Mouse (Mus musculus) C2C12 (cell line): ENCODE measurements around the gene Zkscan1. TPM values are rescaled to one million over a fixed set of nuclear protein-coding genes. Genes with fewer than 3 reads are reported as not detected.
A peak's percentile ranks its signal among the peaks of the same experiment; 100 is the strongest.

Source experiments
- H3K27me3 ChIP-seq: one replicate; pipeline ENCODE4 v1.6.1; 2011; ENCODE audit not compliant: control insufficient read depth, insufficient read depth, insufficient read length
- H3K36me3 ChIP-seq: one replicate; pipeline ENCODE4 v1.6.1; 2011; ENCODE audit not compliant: control insufficient read depth, insufficient read depth
- H3K4me3 ChIP-seq: one replicate; pipeline ENCODE4 v1.5.1; 2011; ENCODE audit warnings: mild to moderate bottlenecking, control low read depth; ENCODE audit not compliant: poor library complexity, insufficient read depth, severe bottlenecking
- H3K79me2 ChIP-seq: one replicate; pipeline ENCODE4 v1.6.1; 2011; ENCODE audit not compliant: control insufficient read depth, insufficient read depth
- H3K79me3 ChIP-seq: one replicate; pipeline ENCODE4 v1.6.1; 2011; ENCODE audit warnings: low read depth, control low read depth
- H3ac ChIP-seq: one replicate; pipeline ENCODE3; 2011; ENCODE audit warnings: low read depth; ENCODE audit not compliant: control insufficient read depth, insufficient read length
- CEBPB ChIP-seq: IDR thresholded peaks from one replicate; pipeline ENCODE4 v1.6.1; 2011; ENCODE audit warnings: low read depth, mild to moderate bottlenecking, control low read depth, moderate library complexity
- CTCF ChIP-seq: IDR thresholded peaks from one replicate; pipeline ENCODE4 v1.5.1; 2011; ENCODE audit not compliant: control insufficient read depth, insufficient read depth, insufficient read length
- FOSL1 ChIP-seq: IDR thresholded peaks from one replicate; pipeline ENCODE4 v1.8.0; 2011; ENCODE audit warnings: mild to moderate bottlenecking, low read length; ENCODE audit not compliant: poor library complexity, insufficient read depth, severe bottlenecking
- MAX ChIP-seq: IDR thresholded peaks from one replicate; pipeline ENCODE4 v1.6.1; 2011; ENCODE audit warnings: mild to moderate bottlenecking, control low read depth
- MYOD1 ChIP-seq: IDR thresholded peaks from one replicate; pipeline ENCODE4 v1.6.1; 2011; ENCODE audit warnings: low read depth; ENCODE audit not compliant: control insufficient read depth, insufficient read length
- MYOG ChIP-seq: IDR thresholded peaks from one replicate; pipeline ENCODE4 v1.6.1; 2011; ENCODE audit not compliant: control insufficient read depth, insufficient read length; ENCODE audit errors: extremely low read depth
- USF1 ChIP-seq: IDR thresholded peaks from one replicate; pipeline ENCODE4 v1.6.1; 2011; ENCODE audit warnings: low read depth, mild to moderate bottlenecking, control low read depth, moderate library complexity
- polyA plus RNA-seq: library from polyadenylated mRNA; unstranded; fragments of >200 nt; fragmentation: generic; extraction: Trizol; gene quantifications from one replicate; pipeline ENCODE4 v1.2.1, GENCODE M21; 2012; ENCODE audit warnings: missing spikeins

The Zkscan1 gene
- polyA plus RNA-seq, 1 experiment, result 3.7 TPM

- Histone ChIP-seq H3K79me2 (peaks cover 32% of the 10 kb centered on the region), H3K4me3 (peak overlapping the region; percentile 48), H3ac (peak overlapping the region; percentile 32), H3K27me3 (no peaks in the 10 kb centered on the region), H3K79me3 (peaks cover 20% of the 10 kb centered on the region), H3K36me3 (peaks cover 2% of the 10 kb centered on the region)
- TF ChIP-seq CTCF (no peak), MAX (no peak), MYOD1 (no peak), FOSL1 (no peak), USF1 (no peak), CEBPB (no peak), MYOG (no peak)
Measured at GRCm38 (mm10) chr5:138118041-138118440, 33.2 kb downstream of the Zkscan1 start.

- Histone ChIP-seq H3K79me3 (no peaks in the 10 kb centered on the region), H3K27me3 (no peaks in the 10 kb centered on the region), H3K4me3 (no peak overlapping the region), H3ac (no peak overlapping the region), H3K79me2 (no peaks in the 10 kb centered on the region), H3K36me3 (peaks cover 36% of the 10 kb centered on the region)
- TF ChIP-seq USF1 (no peak), CTCF (no peak), MAX (no peak), FOSL1 (no peak), MYOD1 (no peak), CEBPB (no peak), MYOG (no peak)
Measured at GRCm38 (mm10) chr5:138132425-138133064, 47.7 kb downstream of the Zkscan1 start.

- H3K36me3 ChIP-seq, result peaks cover 15% of the 10 kb centered on the region
- no peak overlapping the region for H3K4me3 ChIP-seq
- H3ac ChIP-seq, result no peak overlapping the region
- H3K79me2 ChIP-seq, result no peaks in the 10 kb centered on the region
- no peaks in the 10 kb centered on the region for H3K79me3 ChIP-seq
- H3K27me3 ChIP-seq, result no peaks in the 10 kb centered on the region
- no peak for TF ChIP-seq USF1
- TF ChIP-seq FOSL1, result no peak
- TF ChIP-seq MYOD1, result no peak
- TF ChIP-seq MYOG, result no peak
- no peak for TF ChIP-seq CTCF
- no peak for TF ChIP-seq CEBPB
- no peak for TF ChIP-seq MAX
Measured at GRCm38 (mm10) chr5:138137257-138137656, 52.4 kb downstream of the Zkscan1 start.

- Histone ChIP-seq H3K4me3 (no peak overlapping the region), H3K27me3 (no peaks in the 10 kb centered on the region), H3K36me3 (peaks cover 11% of the 10 kb centered on the region), H3K79me2 (no peaks in the 10 kb centered on the region), H3K79me3 (no peaks in the 10 kb centered on the region), H3ac (no peak overlapping the region)
- no peak for TF ChIP-seq FOSL1
- TF ChIP-seq MYOD1, result no peak
- TF ChIP-seq CTCF, result no peak
- no peak for TF ChIP-seq MYOG
- TF ChIP-seq CEBPB, result no peak
Measured at GRCm38 (mm10) chr5:138137935-138138549, 53.2 kb downstream of the Zkscan1 start.

GRCm38 (mm10) chr5:138138585-138138984 is 53.7 kb downstream of the Zkscan1 start:
- Histone ChIP-seq H3K79me2 (no peaks in the 10 kb centered on the region), H3K27me3 (no peaks in the 10 kb centered on the region), H3K4me3 (no peak overlapping the region), H3K79me3 (no peaks in the 10 kb centered on the region), H3ac (no peak overlapping the region), H3K36me3 (peaks cover 6% of the 10 kb centered on the region)
- TF ChIP-seq USF1 (no peak), CEBPB (no peak), CTCF (no peak), MYOD1 (no peak), FOSL1 (no peak), MAX (no peak), MYOG (no peak)

GRCm38 (mm10) chr5:138154390-138154789 is 69.5 kb downstream of the Zkscan1 start:
- Histone ChIP-seq H3K27me3 (no peaks in the 10 kb centered on the region), H3K79me3 (peaks cover 18% of the 10 kb centered on the region), H3K4me3 (peak overlapping the region; percentile 74), H3K36me3 (peaks cover 27% of the 10 kb centered on the region), H3ac (no peak overlapping the region), H3K79me2 (peaks cover 18% of the 10 kb centered on the region)
- TF ChIP-seq CTCF (no peak), MYOG (no peak), USF1 (no peak), MAX (no peak), MYOD1 (no peak), CEBPB (no peak), FOSL1 (no peak)
